Mouse (Mus musculus): Measurements from ENCODE around the gene Slc39a5.

- no peak for TF ChIP-seq CTCF (IDR thresholded peaks at IDR 0.05; ENCODE audit: low read depth, low read length)
- TF ChIP-seq POLR2A (IDR thresholded peaks at IDR 0.05; ENCODE audit: extremely low read depth, insufficient read depth, low read length) = no peak
These were observed 43.3 kb upstream of the Slc39a5 start for GRCm38 (mm10) chr10:128444354-128444753.

Measured in liver, adult 2 months (tissue).